In the genomic region with DNA sequence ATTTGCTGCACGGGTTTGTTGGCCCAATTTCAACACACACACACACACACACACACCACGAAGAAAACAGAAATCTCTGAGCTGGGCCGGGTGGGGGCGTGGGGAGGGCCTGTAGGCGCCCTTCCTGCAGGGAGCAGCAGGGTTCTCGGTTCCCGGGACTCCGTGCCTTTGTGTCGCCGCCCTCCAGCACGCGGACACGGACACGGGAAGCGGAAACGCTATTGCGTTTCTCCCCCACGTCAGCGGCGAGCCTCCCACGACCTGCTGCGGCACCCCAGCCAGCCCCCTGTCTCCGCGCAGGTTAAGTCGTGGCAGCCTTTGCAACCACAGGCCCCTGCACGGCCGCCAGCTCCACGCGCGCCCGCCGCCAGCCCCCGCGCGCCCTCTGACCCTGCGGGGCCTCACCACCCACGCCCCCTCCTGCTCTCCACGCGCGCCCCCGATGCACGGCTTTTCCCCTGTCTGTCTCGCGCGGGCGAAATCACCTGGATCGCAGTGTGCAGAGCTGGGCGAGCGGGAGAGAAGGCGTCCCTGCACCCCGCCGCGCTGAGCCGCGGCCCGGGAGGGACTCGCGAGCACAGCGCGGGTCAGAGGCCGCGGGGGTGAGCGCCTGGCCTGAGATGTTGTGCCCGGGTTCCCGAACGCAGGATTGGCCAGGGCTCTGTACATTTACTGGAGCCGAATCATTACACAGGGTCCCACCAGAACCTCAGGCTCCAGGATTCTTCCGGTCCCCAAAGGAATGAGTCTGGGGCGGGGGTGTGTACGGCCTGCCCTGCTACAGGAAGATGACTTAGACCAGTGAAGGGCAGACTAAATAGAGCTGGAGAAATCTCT, we compare ENCODE assay signal across 8 mouse cellular contexts. TPM values are rescaled to one million over a fixed set of nuclear protein-coding genes. Genes with fewer than 3 reads are reported as not detected.
DNase-seq lines count a peak whose midpoint lies in the region; ATAC-seq and TF ChIP-seq lines count a peak whose summit lies in the region.

Gene Hhat, minus strand, starts transcription at position 729 of the 837 bp plus-strand sequence.

- peak within 1 kb of the TSS; percentile 97 for H3K9ac ChIP-seq in forebrain, embryonic 14.5 days (ENCODE audit: low read length)
- H3K9ac ChIP-seq in neural tube, embryonic 13.5 days, result peak within 1 kb of the TSS; percentile 97

- peak within 1 kb of the TSS; percentile 99 for H3K4me2 ChIP-seq in forebrain, embryonic 14.5 days (ENCODE audit: low read length)
- peak within 1 kb of the TSS; percentile 92 for H3K4me2 ChIP-seq in neural tube, embryonic 13.5 days

- peak; percentile 81 for ATAC-seq in cerebellum, adult (ENCODE audit: insufficient number of reproducible peaks, low FRiP score, low TSS enrichment)
- ATAC-seq in forebrain, embryonic 14.5 days, result peak; percentile 87
- ATAC-seq in neural tube, embryonic 13.5 days (ENCODE audit: low read depth), result peak; percentile 89

- intact Hi-C loops in heart, postnatal 25 days (cut with DNase I), result no loop called here

- H3K27me3 ChIP-seq in E14TG2a.4 (ENCODE audit: insufficient read depth, low read length), result peaks cover 51% of the 10 kb centered on the region
- H3K27me3 ChIP-seq in forebrain, embryonic 14.5 days (replicated peaks; ENCODE audit: control insufficient read depth, insufficient read depth, low read length), result no peaks in the 10 kb centered on the region
- no peaks in the 10 kb centered on the region for H3K27me3 ChIP-seq in neural tube, embryonic 13.5 days
- H3K27me3 ChIP-seq in testis, adult 2 months (ENCODE audit: control insufficient read depth, insufficient read depth, low read length), result no peaks in the 10 kb centered on the region

- H3K36me3 ChIP-seq in E14TG2a.4 (ENCODE audit: insufficient read depth, low read length), result no peaks in the 10 kb centered on the region
- no peaks in the 10 kb centered on the region for H3K36me3 ChIP-seq in forebrain, embryonic 14.5 days (ENCODE audit: control insufficient read depth, insufficient read depth, low read length)
- no peaks in the 10 kb centered on the region for H3K36me3 ChIP-seq in neural tube, embryonic 13.5 days
- H3K36me3 ChIP-seq in testis, adult 2 months (ENCODE audit: control insufficient read depth, insufficient read depth, low read length), result no peaks in the 10 kb centered on the region

- WGBS in forebrain, embryonic 14.5 days, result 2% methylated on average over 70 of the region's 70 CpGs
- WGBS in neural tube, embryonic 13.5 days, result under 1% methylated on average over 70 of the region's 70 CpGs

- no peak for TF ChIP-seq CTCF in E14TG2a.4 (conservative IDR thresholded peaks at IDR 0.05; ENCODE audit: low read length)
- TF ChIP-seq CTCF in testis, adult 2 months (IDR thresholded peaks at IDR 0.05; ENCODE audit: control insufficient read depth, insufficient read depth, insufficient replicate concordance, low read depth, low read length), result no peak

- H3K27ac ChIP-seq in forebrain, embryonic 14.5 days (ENCODE audit: low read depth, low read length), result peak within 1 kb of the TSS; percentile 84
- H3K27ac ChIP-seq in neural tube, embryonic 13.5 days (replicated peaks), result peak within 1 kb of the TSS; percentile 93
- H3K27ac ChIP-seq in testis, adult 2 months (ENCODE audit: control insufficient read depth, insufficient read depth, low read depth, low read length), result peak within 1 kb of the TSS; percentile 64

- peaks cover 13% of the 10 kb centered on the region for H3K4me1 ChIP-seq in E14TG2a.4 (replicated peaks; ENCODE audit: low read depth, low read length)
- peaks cover 8% of the 10 kb centered on the region for H3K4me1 ChIP-seq in forebrain, embryonic 14.5 days (ENCODE audit: control insufficient read depth, insufficient read depth, low read length)
- H3K4me1 ChIP-seq in neural tube, embryonic 13.5 days (replicated peaks), result peaks cover 20% of the 10 kb centered on the region
- peaks cover 5% of the 10 kb centered on the region for H3K4me1 ChIP-seq in testis, adult 2 months (ENCODE audit: control insufficient read depth, insufficient read depth, low read length)

- DNase-seq in forebrain, embryonic 14.5 days (ENCODE audit: low spot score), result peak; percentile 69
- peak; percentile 53 for DNase-seq in heart, postnatal 25 days (ENCODE audit: low spot score)
- peak; percentile 78 to 85 for DNase-seq in kidney, postnatal 4 days
- DNase-seq in lung, adult 18-20 months, result peak; percentile 73 to 74

- TF ChIP-seq POLR2A in testis, adult 2 months (IDR thresholded peaks at IDR 0.05; ENCODE audit: control insufficient read depth, low read depth, low read length), result peak; percentile 37

- H3K4me3 ChIP-seq in E14TG2a.4 (replicated peaks; ENCODE audit: low read length), result peak within 1 kb of the TSS; percentile 82
- peak within 1 kb of the TSS; percentile 63 for H3K4me3 ChIP-seq in forebrain, embryonic 14.5 days (ENCODE audit: low read depth, low read length)
- peak within 1 kb of the TSS; percentile 69 for H3K4me3 ChIP-seq in neural tube, embryonic 13.5 days
- H3K4me3 ChIP-seq in testis, adult 2 months (ENCODE audit: control insufficient read depth, low read depth, low read length), result peak within 1 kb of the TSS; percentile 73

- no peaks in the 10 kb centered on the region for H3K9me3 ChIP-seq in E14TG2a.4 (ENCODE audit: low read length)
- H3K9me3 ChIP-seq in forebrain, embryonic 14.5 days (replicated peaks; ENCODE audit: control insufficient read depth, low read length), result no peaks in the 10 kb centered on the region
- H3K9me3 ChIP-seq in neural tube, embryonic 13.5 days, result no peaks in the 10 kb centered on the region

RNA-seq across cellular contexts. Expression of gene Hhat, which starts in this region (rescaled TPM):
- polyA plus RNA-seq in forebrain, embryonic 14.5 days (2014; fragmentation: Nextera tagmentation; extraction: Ambion mirVana), result 3.5 and 3.8 TPM in 2 replicates
- 1 to 10 TPM; 1.6 to 3.3 TPM for total RNA-seq in heart, postnatal 25 days (2021)
- 4.4 and 4.6 TPM in 2 replicates for polyA plus RNA-seq in neural tube, embryonic 13.5 days (2015; fragmentation: Nextera tagmentation; extraction: Ambion mirVana)
- polyA plus RNA-seq in testis, adult 2 months (2012; rRNA removed), result 4.0 and 4.4 TPM in 2 replicates

Comparison
In these comparisons a context has a peak if more than half of its experiments do, and no peak if none do; other contexts are left out.
1. Peak in every context shown above with its lines: DNase-seq, ATAC-seq, H3K4me3 ChIP-seq and H3K27ac ChIP-seq.